Mouse (Mus musculus): ENCODE results near the gene Mib2. TPM values are rescaled to one million over a fixed set of nuclear protein-coding genes. Genes with fewer than 3 reads are reported as not detected.

Gene Mib2
- polyA plus RNA-seq, 1 experiment from 2014 or later: 24.8 TPM

GRCm38 (mm10) chr4:155669598-155670075 is 639 bp upstream of the Mib2 start:
- peak overlapping the region; percentile 86 for H3K4me3 ChIP-seq (ENCODE audit: low read depth, low read length)
- no peaks in the 10 kb centered on the region for H3K4me1 ChIP-seq (ENCODE audit: insufficient read depth)
- DNase-seq (no peak), ATAC-seq (ENCODE audit: insufficient read depth) (no peak)
- WGBS: 1% methylated on average over 8 of the region's 8 CpGs
- H3K27me3 ChIP-seq (ENCODE audit: insufficient read depth, low read length): no peaks in the 10 kb centered on the region
- H3K27ac ChIP-seq (ENCODE audit: low read depth): no peak overlapping the region; the same call in 1 of the 2 replicates
- TF ChIP-seq CTCF (IDR thresholded peaks at IDR 0.05; ENCODE audit: low read depth): no peak
- no peaks in the 10 kb centered on the region for H3K9me3 ChIP-seq (ENCODE audit: low read depth, low read length)
- H3K9ac ChIP-seq: peak overlapping the region; percentile 43
- H3K4me2 ChIP-seq: peak overlapping the region; percentile 69
- peaks cover 6% of the 10 kb centered on the region; the same call in 1 of the 2 replicates for H3K36me3 ChIP-seq (ENCODE audit: insufficient read depth)

GRCm38 (mm10) chr4:155666903-155667302 is 2.1 kb downstream of the Mib2 start:
- Histone ChIP-seq H3K27me3 (ENCODE audit: insufficient read depth, low read length) (no peaks in the 10 kb centered on the region), H3K27ac (ENCODE audit: low read depth) (no peak overlapping the region), H3K4me2 (no peak overlapping the region), H3K4me1 (ENCODE audit: insufficient read depth) (no peaks in the 10 kb centered on the region), H3K4me3 (ENCODE audit: low read depth, low read length) (no peak overlapping the region), H3K36me3 (ENCODE audit: insufficient read depth) (peaks cover 6% of the 10 kb centered on the region; the same call in 1 of the 2 replicates), H3K9me3 (ENCODE audit: low read depth, low read length) (no peaks in the 10 kb centered on the region), H3K9ac (no peak overlapping the region)
- TF ChIP-seq CTCF (IDR thresholded peaks at IDR 0.05; ENCODE audit: low read depth): no peak
- DNase-seq (peak; percentile 27), ATAC-seq (ENCODE audit: insufficient read depth) (no peak)

- no peak for ATAC-seq (ENCODE audit: insufficient read depth)
- no peak overlapping the region for H3K4me2 ChIP-seq
- H3K4me1 ChIP-seq (ENCODE audit: insufficient read depth): no peaks in the 10 kb centered on the region
- H3K4me3 ChIP-seq (ENCODE audit: low read depth, low read length): no peak overlapping the region
- no peak overlapping the region for H3K9ac ChIP-seq
- peaks cover 19% of the 10 kb centered on the region for H3K36me3 ChIP-seq (ENCODE audit: insufficient read depth)
- H3K9me3 ChIP-seq (ENCODE audit: low read depth, low read length): no peaks in the 10 kb centered on the region
- WGBS: 58% methylated on average over 12 of the region's 12 CpGs
- no peak for TF ChIP-seq CTCF (IDR thresholded peaks at IDR 0.05; ENCODE audit: low read depth)
- no peak overlapping the region for H3K27ac ChIP-seq (ENCODE audit: low read depth)
- no peaks in the 10 kb centered on the region for H3K27me3 ChIP-seq (ENCODE audit: insufficient read depth, low read length)
- peak; percentile 55 for DNase-seq
Measured at GRCm38 (mm10) chr4:155660641-155661040, 8.4 kb downstream of the Mib2 start.

- no peak for TF ChIP-seq CTCF (IDR thresholded peaks at IDR 0.05; ENCODE audit: low read depth)
- 89% methylated on average over 10 of the region's 10 CpGs for WGBS
- H3K27ac ChIP-seq (ENCODE audit: low read depth): no peak overlapping the region
- ATAC-seq (ENCODE audit: insufficient read depth): no peak
- no peak overlapping the region for H3K9ac ChIP-seq
- DNase-seq: no peak
- peaks cover 13% of the 10 kb centered on the region; the same call in 1 of the 2 replicates for H3K27me3 ChIP-seq (ENCODE audit: insufficient read depth, low read length)
- no peak overlapping the region for H3K4me2 ChIP-seq
- peaks cover 11% of the 10 kb centered on the region; the same call in 1 of the 2 replicates for H3K4me1 ChIP-seq (ENCODE audit: insufficient read depth)
- H3K9me3 ChIP-seq (ENCODE audit: low read depth, low read length): no peaks in the 10 kb centered on the region
- H3K36me3 ChIP-seq (ENCODE audit: insufficient read depth): peaks cover 19% of the 10 kb centered on the region
- H3K4me3 ChIP-seq (ENCODE audit: low read depth, low read length): no peak overlapping the region
Measured at GRCm38 (mm10) chr4:155658961-155659360, 10.0 kb downstream of the Mib2 start.

- 88% methylated on average over 13 of the region's 13 CpGs for WGBS
Measured at GRCm38 (mm10) chr4:155656214-155656751, 12.7 kb downstream of the Mib2 start.

GRCm38 (mm10) chr4:155654456-155655298 is 14.3 kb downstream of the Mib2 start:
- Histone ChIP-seq H3K27ac (ENCODE audit: low read depth) (peak overlapping the region; percentile 12; the same call in 1 of the 2 replicates), H3K36me3 (ENCODE audit: insufficient read depth) (peaks cover 38% of the 10 kb centered on the region), H3K4me3 (ENCODE audit: low read depth, low read length) (peak overlapping the region; percentile 48), H3K4me1 (ENCODE audit: insufficient read depth) (peaks cover 12% of the 10 kb centered on the region; the same call in 1 of the 2 replicates), H3K4me2 (peak overlapping the region; percentile 91), H3K9ac (peak overlapping the region; percentile 63), H3K27me3 (ENCODE audit: insufficient read depth, low read length) (peaks cover 18% of the 10 kb centered on the region; the same call in 1 of the 2 replicates), H3K9me3 (ENCODE audit: low read depth, low read length) (no peaks in the 10 kb centered on the region)
- peak; percentile 80 for DNase-seq
- peak; percentile 57 for ATAC-seq (ENCODE audit: insufficient read depth)
- WGBS: 2% methylated on average over 52 of the region's 52 CpGs
- no peak for TF ChIP-seq CTCF (IDR thresholded peaks at IDR 0.05; ENCODE audit: low read depth)

More at GRCm38 (mm10) chr4:155656214-155656751, 12.7 kb downstream of the Mib2 start:
- no peaks in the 10 kb centered on the region for H3K9me3 ChIP-seq (ENCODE audit: low read depth, low read length)
- no peak for TF ChIP-seq CTCF (IDR thresholded peaks at IDR 0.05; ENCODE audit: low read depth)
- DNase-seq (no peak), ATAC-seq (ENCODE audit: insufficient read depth) (no peak)
- H3K27ac ChIP-seq (ENCODE audit: low read depth): no peak overlapping the region
- H3K9ac ChIP-seq: no peak overlapping the region
- no peak overlapping the region for H3K4me3 ChIP-seq (ENCODE audit: low read depth, low read length)
- H3K4me2 ChIP-seq: no peak overlapping the region
- peaks cover 18% of the 10 kb centered on the region; the same call in 1 of the 2 replicates for H3K27me3 ChIP-seq (ENCODE audit: insufficient read depth, low read length)
- H3K4me1 ChIP-seq (ENCODE audit: insufficient read depth): peaks cover 12% of the 10 kb centered on the region; the same call in 1 of the 2 replicates
- peaks cover 24% of the 10 kb centered on the region for H3K36me3 ChIP-seq (ENCODE audit: insufficient read depth)

- DNase-seq (no peak), ATAC-seq (ENCODE audit: insufficient read depth) (no peak)
- Histone ChIP-seq H3K27ac (ENCODE audit: low read depth) (no peak overlapping the region), H3K4me3 (ENCODE audit: low read depth, low read length) (peak overlapping the region; percentile 48), H3K27me3 (ENCODE audit: insufficient read depth, low read length) (peaks cover 18% of the 10 kb centered on the region; the same call in 1 of the 2 replicates), H3K4me2 (peak overlapping the region; percentile 91), H3K4me1 (ENCODE audit: insufficient read depth) (peaks cover 12% of the 10 kb centered on the region; the same call in 1 of the 2 replicates), H3K36me3 (ENCODE audit: insufficient read depth) (peaks cover 38% of the 10 kb centered on the region), H3K9ac (peak overlapping the region; percentile 63), H3K9me3 (ENCODE audit: low read depth, low read length) (no peaks in the 10 kb centered on the region)
- TF ChIP-seq CTCF (IDR thresholded peaks at IDR 0.05; ENCODE audit: low read depth): no peak
- WGBS: 1% methylated on average over 6 of the region's 6 CpGs
Measured at GRCm38 (mm10) chr4:155654183-155654455, 14.9 kb downstream of the Mib2 start.

Measured in lung, embryonic 14.5 days (tissue).